Mouse (Mus musculus) fibroblast of lung, adult 2 months (primary cell): ENCODE results near the gene Olfr484.
"Not testable (repeated sequence)": the region's sequence is repeated elsewhere in the genome, so short reads cannot be mapped to it uniquely, and the experiment has no call there.

Experiments
- DNase-seq: peaks from one replicate; pipeline ENCODE4 v3.0.0-alpha.2; 2011; ENCODE audit warnings: low read depth

Olfr484 gene

DNA sequence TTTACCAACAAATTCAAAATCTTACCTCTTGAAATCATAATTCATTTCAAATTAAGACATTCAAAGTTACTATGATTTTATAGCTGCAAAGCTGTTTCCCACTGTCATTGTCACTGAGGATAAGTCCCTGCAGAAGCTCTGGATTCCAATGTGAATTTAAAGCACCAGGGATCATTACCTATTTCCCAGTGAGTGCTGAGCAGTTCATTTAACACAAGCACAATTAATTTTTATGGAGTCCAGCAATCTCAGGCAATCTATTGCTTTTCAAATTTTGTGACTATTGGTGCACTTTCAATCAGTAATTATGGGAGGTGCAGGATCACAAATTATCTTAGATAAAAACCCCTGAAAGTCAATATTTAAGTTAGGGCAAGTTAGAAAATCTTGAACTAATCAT lies at the start of gene Olfr484:
TSS of gene Olfr484 (minus strand) at position 101 of the 400 bp plus-strand sequence.
- no peak for DNase-seq

DNA sequence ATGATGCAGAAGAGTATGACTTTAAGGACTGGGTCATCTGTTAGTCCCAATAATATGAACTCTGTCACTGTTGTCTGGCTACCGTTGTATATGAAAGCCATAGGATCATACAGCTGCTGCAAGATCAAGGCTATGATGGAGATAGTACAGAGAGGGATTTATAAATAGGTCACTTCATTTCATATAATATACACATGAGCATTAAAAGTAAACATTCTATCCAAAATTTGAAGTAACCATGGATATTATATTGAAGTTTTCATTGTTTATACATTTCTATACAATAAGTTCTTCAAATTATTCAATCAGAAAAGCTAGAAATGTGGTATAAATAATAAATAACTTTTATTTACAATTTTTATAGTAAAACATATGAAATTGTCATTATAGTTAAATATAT lies 45.4 kb upstream of the Olfr484 start, which contains the start of gene Olfr486:
TSS of gene Olfr486 (minus strand) at position 101 of the 400 bp plus-strand sequence.
- not testable (repeated sequence) for DNase-seq

DNA sequence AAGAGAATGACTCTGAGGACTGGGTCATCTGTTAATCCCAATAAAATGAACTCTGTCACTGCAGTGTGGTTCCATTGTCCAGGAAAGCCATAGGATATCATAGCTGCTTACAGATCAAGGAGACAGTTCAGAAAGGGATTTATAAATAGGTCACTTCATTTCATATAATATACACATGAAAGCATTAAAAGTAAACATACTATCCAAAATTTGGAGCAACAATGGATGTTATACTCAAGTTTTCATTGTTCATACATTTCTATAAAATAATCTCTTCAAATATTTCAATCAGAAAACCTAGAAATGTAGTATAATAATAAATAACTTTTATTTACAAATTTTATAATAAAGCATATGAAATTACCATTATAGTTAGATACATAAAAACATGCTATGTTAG lies 32.5 kb upstream of the Olfr484 start, which contains the start of gene Olfr485:
TSS of gene Olfr485 (minus strand) at position 101 of the 400 bp plus-strand sequence.
- no peak for DNase-seq

DNA sequence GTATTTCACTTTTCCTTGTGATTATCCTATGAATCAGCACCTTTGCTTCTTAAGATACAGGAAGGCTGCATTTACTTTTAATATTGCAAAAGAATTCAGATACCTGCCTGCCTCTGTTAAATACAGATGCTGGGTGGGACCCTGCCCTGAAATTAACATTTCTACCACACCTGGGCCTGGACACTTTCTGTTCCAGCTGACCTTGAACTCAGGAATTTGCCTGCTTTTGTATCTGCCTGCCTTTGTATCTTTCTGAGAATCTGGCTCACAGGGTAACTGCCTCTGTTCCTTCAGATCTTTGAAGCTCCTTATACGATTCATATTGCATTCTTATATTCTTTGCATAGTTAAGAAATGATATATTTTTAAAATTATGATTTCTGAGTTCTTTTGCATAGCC lies 5.8 kb downstream of the Olfr484 start:
- DNase-seq, result no peak

DNA sequence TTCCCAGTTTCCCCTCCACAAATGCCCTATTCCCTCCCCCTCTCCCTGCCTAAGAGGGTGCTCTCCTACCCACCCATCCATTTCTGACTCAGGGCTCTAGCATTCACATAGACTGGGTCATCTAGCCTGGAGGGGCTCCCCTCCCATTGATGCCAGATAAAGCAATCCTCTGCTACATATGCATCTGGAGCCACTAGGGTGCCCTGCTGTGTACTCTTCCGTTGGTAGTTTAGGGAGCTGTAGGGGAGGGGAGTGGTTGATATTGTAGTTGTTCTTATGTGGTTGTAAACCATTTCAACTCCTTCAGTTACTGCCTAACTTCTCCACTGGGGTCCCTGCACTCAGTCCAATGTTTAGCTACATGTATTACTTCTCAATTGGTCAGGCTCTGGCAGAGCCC lies 6.6 kb downstream of the Olfr484 start:
- DNase-seq, result no peak

DNA sequence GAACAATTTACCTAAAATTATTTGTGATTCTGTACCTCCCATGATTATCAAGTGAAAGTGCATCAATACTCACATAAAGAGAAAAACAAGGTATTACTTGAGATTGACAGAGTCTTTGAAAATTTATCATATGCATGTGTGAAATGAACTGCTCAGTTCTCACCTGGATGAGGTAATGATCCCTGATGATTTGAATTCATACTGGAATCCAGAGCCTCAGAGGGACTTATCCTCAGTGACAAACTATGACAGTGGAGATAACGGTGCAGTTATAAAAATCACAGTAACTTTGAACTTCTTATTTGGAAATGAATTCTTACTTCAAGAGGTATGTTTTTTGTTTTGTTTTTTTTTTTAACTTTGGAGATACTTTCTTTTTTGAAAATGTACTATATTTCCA lies 26.7 kb downstream of the Olfr484 start, which contains the start of gene Olfr483:
TSS of gene Olfr483 (plus strand) at position 301 of the 400 bp plus-strand sequence.
- no peak for DNase-seq

DNA sequence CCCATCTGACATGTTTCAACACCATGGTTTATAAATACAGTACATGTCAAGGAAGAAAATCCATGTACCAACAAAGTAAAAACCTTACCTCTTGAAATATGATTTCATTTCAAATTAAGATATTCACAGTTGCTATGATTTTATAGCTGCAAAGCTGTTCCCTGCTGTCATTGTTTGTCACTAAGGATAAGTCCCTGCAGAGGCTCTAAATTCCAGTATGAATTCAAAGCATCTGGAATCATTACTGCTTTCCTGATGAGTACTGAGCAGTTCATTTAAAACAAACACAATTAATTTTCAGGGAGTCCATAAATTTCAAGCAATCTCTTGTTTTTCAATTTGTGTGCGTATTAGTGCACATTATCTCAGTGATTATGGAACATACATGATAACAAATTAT lies 29.8 kb downstream of the Olfr484 start, which contains the start of gene Olfr482:
TSS of gene Olfr482 (minus strand) at position 101 of the 400 bp plus-strand sequence.
- DNase-seq, result no peak

DNA sequence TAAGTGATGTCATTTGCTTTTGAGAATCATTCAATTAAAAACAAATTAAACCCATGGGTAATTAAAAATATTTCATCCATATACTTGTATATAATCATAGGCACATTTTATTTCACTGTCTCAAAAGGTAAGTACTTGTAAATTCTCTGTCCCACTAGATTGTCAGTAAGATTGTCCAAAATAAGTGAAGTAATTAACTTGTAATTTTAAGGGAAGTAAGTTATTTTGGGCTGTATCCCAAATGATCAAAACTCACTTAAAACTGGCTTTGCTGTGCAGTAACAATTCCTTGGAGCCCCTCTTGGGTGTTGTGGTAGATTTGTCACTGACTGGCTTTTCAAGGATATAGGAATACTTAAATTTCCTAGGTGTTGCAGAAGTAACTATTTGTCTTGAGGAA lies 47.7 kb downstream of the Olfr484 start, which contains the start of gene Olfr481:
TSS of gene Olfr481 (plus strand) at position 301 of the 400 bp plus-strand sequence.
- no peak for DNase-seq
